Mouse (Mus musculus) spleen, adult 18-20 months (tissue): ENCODE results near the gene Grip1.

Source experiments
- DNase-seq, 2 experiments: peaks; one replicate each; pipeline ENCODE4 v3.0.0; 2022; ENCODE audit warnings: mixed read lengths in 2 of 2

Gene Grip1

GRCm38 (mm10) chr10:119845705-119846410 lies 392.2 kb downstream of the Grip1 start:
- DNase-seq = no peak

- no peak for DNase-seq
Observed at GRCm38 (mm10) chr10:119851594-119851993, 398.0 kb downstream of the Grip1 start.

DNA sequence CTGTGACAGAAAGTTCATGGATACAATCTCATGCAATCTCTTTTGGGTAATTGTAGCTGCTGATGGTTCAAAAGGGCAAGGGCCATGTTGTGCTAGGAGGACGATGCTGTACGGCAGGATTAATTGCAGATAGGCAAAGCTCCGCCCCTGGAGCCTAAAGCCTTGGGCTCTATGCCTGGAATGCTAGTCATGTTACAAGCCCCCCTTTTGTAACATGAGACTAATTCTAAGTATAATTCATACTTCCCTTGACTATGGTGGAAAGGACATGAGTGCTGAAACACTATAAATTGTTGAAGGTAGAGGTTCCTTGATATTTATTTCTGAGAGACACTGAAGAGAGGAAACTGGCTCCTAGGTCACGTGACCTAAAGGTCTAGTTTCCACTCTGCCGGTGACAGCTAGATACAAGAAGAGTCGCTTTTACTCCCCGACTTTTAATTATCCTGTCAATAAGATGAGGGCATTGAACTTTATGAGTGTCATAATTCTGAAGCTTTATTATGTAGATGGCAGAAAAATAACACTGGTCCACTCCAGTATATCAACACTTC lies 399.0 kb downstream of the Grip1 start:
- DNase-seq = no peak

DNA sequence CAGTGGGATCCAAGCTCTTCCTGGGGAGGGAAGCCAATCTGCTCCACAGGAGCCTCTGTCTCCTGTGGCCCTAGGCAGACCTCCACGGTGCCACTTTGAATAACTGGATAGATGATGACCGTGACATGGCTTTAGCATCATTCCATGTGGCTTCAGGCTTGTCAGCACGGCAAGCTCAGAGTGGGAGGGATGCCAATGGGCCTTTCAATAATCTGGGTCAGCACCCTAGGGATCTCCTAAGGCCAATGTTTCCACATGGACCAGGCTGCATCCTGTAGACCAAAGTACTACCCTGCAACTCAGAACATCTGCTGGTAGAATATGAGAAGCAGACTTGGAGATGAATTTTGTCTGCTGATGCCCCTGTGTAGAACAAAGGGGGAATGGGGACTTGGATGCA lies 414.1 kb downstream of the Grip1 start:
- DNase-seq = no peak

- DNase-seq = no peak
Observed at GRCm38 (mm10) chr10:119868995-119869579, 415.5 kb downstream of the Grip1 start.

DNA sequence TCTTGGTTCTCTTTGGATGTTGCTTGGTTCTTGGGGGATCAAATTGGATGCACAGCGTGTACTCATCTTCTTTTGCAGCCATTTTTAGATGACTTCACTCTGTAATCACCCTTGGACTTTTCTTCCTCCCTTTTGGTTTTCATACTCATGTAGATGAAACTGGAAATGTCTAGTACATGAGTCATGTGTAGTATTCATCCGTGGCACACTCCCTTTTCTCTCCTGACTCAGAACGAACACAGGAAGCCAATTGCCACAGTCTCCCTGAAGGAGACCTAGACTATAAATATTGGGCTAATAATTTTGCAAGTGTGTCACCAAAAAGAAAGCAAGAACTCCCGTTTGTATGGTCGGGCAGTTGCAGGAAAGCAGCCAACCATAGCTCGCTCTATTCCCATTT lies 423.1 kb downstream of the Grip1 start:
- no peak for DNase-seq

DNA sequence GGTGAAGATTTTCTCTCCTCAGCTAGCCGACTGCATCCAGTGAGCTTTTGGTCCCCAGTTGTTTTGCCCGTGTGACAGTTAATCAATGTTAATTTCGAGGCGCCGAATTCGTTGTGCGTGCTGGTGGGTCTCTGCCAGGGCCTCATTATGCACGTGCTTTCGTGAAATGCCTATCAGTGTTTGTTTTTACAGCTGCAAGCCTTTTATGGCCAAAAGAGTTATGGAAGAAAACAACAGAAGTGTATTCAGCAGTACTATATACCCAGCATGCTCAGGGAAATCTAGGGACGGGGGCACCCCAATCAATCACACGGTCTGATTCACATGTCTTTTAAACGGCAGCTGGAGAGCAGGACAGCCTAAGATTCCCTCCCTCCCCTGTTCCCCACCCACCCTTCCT lies 424.7 kb downstream of the Grip1 start:
- no peak for DNase-seq

DNA sequence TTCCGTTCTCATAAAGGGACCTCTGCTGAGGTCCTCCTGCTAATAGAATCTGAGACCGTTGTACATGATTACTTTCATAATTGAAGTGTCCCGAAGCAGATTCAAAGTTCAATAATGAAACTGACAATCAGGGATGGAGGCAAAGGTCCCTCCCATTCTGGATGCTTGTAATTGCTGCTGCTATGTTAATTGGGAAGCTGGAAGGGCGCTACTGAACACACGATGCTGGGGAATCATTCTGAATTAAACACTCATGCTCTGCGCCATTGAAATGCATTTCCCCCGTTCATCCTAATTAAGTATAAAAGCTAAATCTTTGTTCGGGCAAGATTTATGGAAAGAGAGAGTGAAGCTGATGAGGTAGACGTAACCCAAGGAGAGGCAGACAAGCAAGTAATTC lies 431.0 kb downstream of the Grip1 start:
- DNase-seq = no peak

- no peak for DNase-seq
Observed at GRCm38 (mm10) chr10:119885563-119885962, 431.9 kb downstream of the Grip1 start.

GRCm38 (mm10) chr10:119886681-119887080 lies 433.1 kb downstream of the Grip1 start:
- no peak for DNase-seq

DNA sequence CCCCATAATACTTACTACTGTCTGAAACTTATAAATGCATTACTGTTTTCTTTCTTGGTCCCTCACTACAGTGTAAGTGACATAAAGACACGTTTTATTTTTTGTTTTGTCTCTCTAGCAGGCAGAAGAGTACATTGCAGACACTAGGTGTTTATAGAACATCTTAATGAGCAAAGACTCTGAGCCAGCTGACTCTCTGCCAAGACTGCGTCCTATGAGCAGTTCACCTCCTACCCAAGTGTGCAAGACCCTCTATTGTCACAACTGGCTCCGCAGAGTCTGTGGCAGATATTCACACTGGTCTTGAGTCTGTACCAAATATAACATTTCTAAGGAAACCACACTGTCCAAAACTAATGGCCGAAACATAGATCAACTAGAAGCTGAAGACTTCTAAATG lies 449.1 kb downstream of the Grip1 start:
- DNase-seq = no peak

DNA sequence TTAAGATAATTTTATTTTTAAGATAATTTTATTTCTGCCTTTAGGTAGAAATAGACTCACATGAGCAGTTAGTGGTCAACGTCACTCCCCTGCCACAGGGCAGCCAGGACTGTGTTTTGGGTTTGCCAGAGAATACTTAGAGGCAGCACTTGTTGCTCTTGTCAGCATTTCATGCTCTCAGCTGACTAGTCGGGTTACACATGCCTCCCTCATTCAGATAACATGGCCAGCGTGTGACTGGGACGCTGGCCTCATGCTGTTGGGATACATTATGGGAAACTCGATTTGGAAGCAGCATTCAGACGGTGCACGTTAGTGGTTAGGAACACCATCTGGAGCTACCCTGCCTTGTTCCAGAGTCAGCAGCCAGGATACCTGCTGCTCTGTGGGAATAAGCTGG lies 453.2 kb downstream of the Grip1 start:
- no peak for DNase-seq

DNA sequence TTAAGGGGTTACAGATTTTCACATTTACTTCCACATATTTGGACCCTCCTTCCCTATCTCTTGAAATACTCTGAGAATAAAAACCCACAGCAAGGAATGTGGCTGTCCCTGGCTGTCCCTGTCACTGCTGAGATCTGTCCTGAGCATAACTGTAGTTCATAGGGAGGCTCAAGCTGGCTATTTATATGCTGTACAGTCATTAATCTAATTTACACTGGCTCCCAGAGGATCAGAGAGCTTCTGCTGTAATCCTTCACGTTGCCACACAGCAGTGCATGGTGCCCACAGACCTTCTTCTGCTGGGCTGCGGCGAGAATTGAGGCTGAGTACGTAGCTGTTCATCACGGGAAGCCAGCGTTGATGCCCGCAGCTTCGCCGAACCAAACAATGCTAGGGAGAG lies 464.4 kb downstream of the Grip1 start:
- no peak for DNase-seq

DNA sequence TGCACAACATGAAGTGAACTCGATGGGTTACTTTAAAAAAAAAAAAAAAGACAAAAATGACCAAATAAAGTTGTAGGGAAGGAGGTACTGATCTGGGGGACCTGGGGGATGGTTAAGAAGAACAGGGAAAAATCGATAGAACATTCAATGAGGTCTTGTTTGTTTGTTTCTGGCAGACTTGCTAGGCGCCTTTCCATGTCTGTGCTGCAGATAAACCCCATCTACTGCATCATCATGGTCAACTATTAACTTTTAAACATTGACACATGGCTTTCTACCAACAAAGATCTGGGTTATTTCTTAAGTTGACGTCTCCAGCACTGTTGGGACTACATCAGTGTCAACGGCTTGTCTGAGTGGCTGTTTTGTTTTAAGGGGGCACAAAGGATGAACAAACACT lies 474.3 kb downstream of the Grip1 start:
- DNase-seq = no peak

- no peak for DNase-seq
Observed at GRCm38 (mm10) chr10:119928921-119929320, 475.3 kb downstream of the Grip1 start.

- no peak for DNase-seq
Observed at GRCm38 (mm10) chr10:119932794-119933193, 479.2 kb downstream of the Grip1 start.

- DNase-seq = no peak
Observed at GRCm38 (mm10) chr10:119933362-119933761, 479.7 kb downstream of the Grip1 start.

GRCm38 (mm10) chr10:119935231-119935630 lies 481.6 kb downstream of the Grip1 start:
- DNase-seq = no peak

DNA sequence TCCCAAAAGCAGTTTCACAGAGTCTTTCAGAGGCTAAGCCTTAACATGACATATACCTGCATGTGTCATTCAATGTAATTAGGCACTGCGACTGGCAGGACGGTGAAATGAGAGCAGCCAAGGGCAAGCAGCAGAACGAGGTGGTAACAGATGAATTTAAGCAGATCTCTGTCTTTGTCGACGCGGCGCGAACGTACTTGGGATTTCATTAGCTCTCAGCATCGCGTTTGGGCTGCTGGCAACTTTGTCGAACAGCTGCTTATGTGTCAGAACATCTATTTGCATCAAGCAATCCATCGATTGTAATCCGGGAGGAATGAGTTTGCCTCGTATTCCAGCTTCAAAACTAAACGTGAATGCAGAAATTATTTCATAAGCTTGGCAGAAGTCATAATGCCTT lies 483.9 kb downstream of the Grip1 start:
- no peak for DNase-seq

GRCm38 (mm10) chr10:119943906-119944305 lies 490.3 kb downstream of the Grip1 start:
- no peak for DNase-seq

GRCm38 (mm10) chr10:119951460-119951859 lies 497.8 kb downstream of the Grip1 start:
- no peak for DNase-seq

GRCm38 (mm10) chr10:119957260-119957955 lies 503.8 kb downstream of the Grip1 start:
- no peak for DNase-seq

- DNase-seq = no peak
Observed at GRCm38 (mm10) chr10:119960915-119961314, 507.3 kb downstream of the Grip1 start.

DNA sequence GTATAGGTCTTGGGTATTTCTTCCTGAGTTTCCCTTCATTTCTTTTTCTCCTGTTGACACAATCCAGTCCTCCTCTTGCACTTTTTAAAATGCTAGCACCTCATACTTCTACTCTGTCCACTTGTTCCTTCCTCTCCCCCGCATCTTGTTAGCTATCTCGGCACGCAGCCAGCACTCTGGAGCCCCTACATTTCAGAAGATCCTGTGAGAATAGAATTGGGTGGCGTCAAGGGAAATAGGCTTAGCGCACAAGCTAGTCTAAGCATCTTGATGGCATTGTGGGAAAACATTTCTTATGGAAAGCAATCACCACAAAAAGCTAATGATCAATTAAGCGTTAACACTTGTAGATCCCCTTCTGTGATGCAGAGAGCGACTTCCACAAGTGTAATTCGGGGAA lies 512.7 kb downstream of the Grip1 start:
- no peak for DNase-seq
